In genomic region chr2:76672134-76672745, GRCm38 (mm10) we compare ENCODE assay signal across 8 mouse cellular contexts. TPM values are rescaled to one million over a fixed set of nuclear protein-coding genes. Genes with fewer than 3 reads are reported as not detected.
DNase-seq lines count a peak whose midpoint lies in the region; ATAC-seq and TF ChIP-seq lines count a peak whose summit lies in the region.

No protein-coding gene starts in this region.

- peak overlapping the region; percentile 83 for H3K4me2 ChIP-seq in lung, embryonic 14.5 days
- H3K4me2 ChIP-seq in intestine, postnatal 0 days (replicated peaks; ENCODE audit: low read depth): peak overlapping the region; percentile 76

- 0 out of 2 replicates have a peak, but pooled peaks cover 9% of the 10 kb centered on the region for H3K36me3 ChIP-seq in lung, embryonic 14.5 days (ENCODE audit: insufficient read depth)
- peaks cover 7% of the 10 kb centered on the region for H3K36me3 ChIP-seq in embryonic facial prominence, embryonic 10.5 days (replicated peaks)
- H3K36me3 ChIP-seq in intestine, postnatal 0 days (ENCODE audit: control insufficient read depth, insufficient read depth): peaks cover 4% of the 10 kb centered on the region; the same call in 1 of the 2 replicates

- peak overlapping the region; percentile 91 for H3K27ac ChIP-seq in lung, embryonic 14.5 days (ENCODE audit: low read depth)
- H3K27ac ChIP-seq in embryonic facial prominence, embryonic 10.5 days (replicated peaks): peak overlapping the region; percentile 87
- peak overlapping the region; percentile 83 for H3K27ac ChIP-seq in intestine, postnatal 0 days (ENCODE audit: low read depth, low read length)

- H3K4me1 ChIP-seq in lung, embryonic 14.5 days (ENCODE audit: insufficient read depth): no peaks in the 10 kb centered on the region
- H3K4me1 ChIP-seq in embryonic facial prominence, embryonic 10.5 days: peaks cover 38% of the 10 kb centered on the region
- 0 out of 2 replicates have a peak, but pooled peaks cover 3% of the 10 kb centered on the region for H3K4me1 ChIP-seq in intestine, postnatal 0 days (replicated peaks; ENCODE audit: control insufficient read depth, insufficient read depth, low read length)

- WGBS in lung, embryonic 14.5 days: 7% methylated on average over 9 of the region's 9 CpGs
- 46% methylated on average over 9 of the region's 9 CpGs for WGBS in embryonic facial prominence, embryonic 10.5 days
- 8% methylated on average over 9 of the region's 9 CpGs for WGBS in intestine, postnatal 0 days

- H3K9me3 ChIP-seq in lung, embryonic 14.5 days (ENCODE audit: low read depth, low read length): no peaks in the 10 kb centered on the region
- H3K9me3 ChIP-seq in embryonic facial prominence, embryonic 10.5 days: no peaks in the 10 kb centered on the region
- H3K9me3 ChIP-seq in intestine, postnatal 0 days (ENCODE audit: control insufficient read depth): no peaks in the 10 kb centered on the region

- peak overlapping the region; percentile 79 for H3K9ac ChIP-seq in lung, embryonic 14.5 days
- peak overlapping the region; percentile 68 for H3K9ac ChIP-seq in intestine, postnatal 0 days (ENCODE audit: low read depth, low read length)

- no peak for TF ChIP-seq CTCF in lung, embryonic 14.5 days (IDR thresholded peaks at IDR 0.05; ENCODE audit: low read depth)
- no peak for TF ChIP-seq CTCF in intestine, postnatal 0 days (IDR thresholded peaks at IDR 0.05; ENCODE audit: low read depth)

- DNase-seq in lung, embryonic 14.5 days: peak; percentile 57
- no peak for DNase-seq in lung, adult 18-20 months
- no peak for DNase-seq in embryonic facial prominence, embryonic 10.5 days (ENCODE audit: low spot score)
- peak; percentile 16 for DNase-seq in retina, postnatal 1 day
- DNase-seq in right cerebral cortex, postnatal 14 days: no peak
- DNase-seq in adrenal gland, postnatal 4 days (ENCODE audit: low spot score in 2 of 2): no peak

- H3K4me3 ChIP-seq in lung, embryonic 14.5 days (ENCODE audit: low read depth, low read length): peak overlapping the region; percentile 57
- H3K4me3 ChIP-seq in embryonic facial prominence, embryonic 10.5 days: peak overlapping the region; percentile 61
- peak overlapping the region; percentile 54 for H3K4me3 ChIP-seq in intestine, postnatal 0 days (ENCODE audit: low read depth, low read length)

- H3K27me3 ChIP-seq in lung, embryonic 14.5 days (ENCODE audit: insufficient read depth, low read length): no peaks in the 10 kb centered on the region
- no peaks in the 10 kb centered on the region for H3K27me3 ChIP-seq in embryonic facial prominence, embryonic 10.5 days (replicated peaks; ENCODE audit: low read depth, poor library complexity, severe bottlenecking)
- H3K27me3 ChIP-seq in intestine, postnatal 0 days (replicated peaks; ENCODE audit: control insufficient read depth, insufficient read depth, low read length): no peaks in the 10 kb centered on the region

- ATAC-seq in lung, embryonic 14.5 days (ENCODE audit: insufficient read depth): no peak
- ATAC-seq in intestine, postnatal 0 days: no peak
- no peak for ATAC-seq in monocyte, adult 5-6 weeks (replicated peaks; ENCODE audit: insufficient number of reproducible peaks, low FRiP score, low TSS enrichment, poor library complexity, severe bottlenecking)

RNA-seq across cellular contexts. Expression of gene Fkbp7, which starts 0.7 kb away (rescaled TPM):
- polyA plus RNA-seq in lung, embryonic 14.5 days (2014; fragmentation: Nextera tagmentation; extraction: Ambion mirVana): 69.0 and 72.8 TPM in 2 replicates
- 18.9 and 24.6 TPM in 2 replicates for polyA plus RNA-seq in embryonic facial prominence, embryonic 10.5 days (2016; fragmentation: Nextera tagmentation; extraction: Ambion mirVana)
- polyA plus RNA-seq in intestine, postnatal 0 days (2015; fragmentation: Nextera tagmentation; extraction: Ambion mirVana): 30.0 and 30.8 TPM in 2 replicates
- 10 to 100 TPM; 38.5 to 43.3 TPM for total RNA-seq in adrenal gland, postnatal 4 days (2021)
- 10.6 to 24.4 TPM (median 19.6 TPM) in 3 replicates for total RNA-seq in monocyte, adult 5-6 weeks (2017)

RNA-seq across cellular contexts. Expression of gene Plekha3, which starts 2.8 kb away (rescaled TPM):
- polyA plus RNA-seq in lung, embryonic 14.5 days (2014; fragmentation: Nextera tagmentation; extraction: Ambion mirVana): 13.8 and 14.1 TPM in 2 replicates
- polyA plus RNA-seq in embryonic facial prominence, embryonic 10.5 days (2016; fragmentation: Nextera tagmentation; extraction: Ambion mirVana): 12.0 TPM in 2 replicates
- 8.3 and 8.5 TPM in 2 replicates for polyA plus RNA-seq in intestine, postnatal 0 days (2015; fragmentation: Nextera tagmentation; extraction: Ambion mirVana)
- total RNA-seq in adrenal gland, postnatal 4 days (2021): 10 to 100 TPM; 35.9 to 37.7 TPM
- total RNA-seq in monocyte, adult 5-6 weeks (2017): 16.1 to 36.4 TPM (median 22.6 TPM) in 3 replicates

RNA-seq across cellular contexts. Expression of gene Pjvk, which starts 24.0 kb away (rescaled TPM):
- polyA plus RNA-seq in lung, embryonic 14.5 days (2014; fragmentation: Nextera tagmentation; extraction: Ambion mirVana): 0.78 and 0.88 TPM in 2 replicates
- polyA plus RNA-seq in embryonic facial prominence, embryonic 10.5 days (2016; fragmentation: Nextera tagmentation; extraction: Ambion mirVana): 0.36 and 0.56 TPM in 2 replicates
- 0.12 and 0.31 TPM in 2 replicates for polyA plus RNA-seq in intestine, postnatal 0 days (2015; fragmentation: Nextera tagmentation; extraction: Ambion mirVana)
- 1 to 10 TPM in 1 of 2 experiments, under 1 TPM in 1; 0.64 to 1.7 TPM for total RNA-seq in adrenal gland, postnatal 4 days (2021)
- not detected in 3 replicates for total RNA-seq in monocyte, adult 5-6 weeks (2017)

RNA-seq across cellular contexts. Expression of gene Prkra, which starts 24.4 kb away (rescaled TPM):
- 77.3 and 79.4 TPM in 2 replicates for polyA plus RNA-seq in lung, embryonic 14.5 days (2014; fragmentation: Nextera tagmentation; extraction: Ambion mirVana)
- 84.4 and 85.0 TPM in 2 replicates for polyA plus RNA-seq in embryonic facial prominence, embryonic 10.5 days (2016; fragmentation: Nextera tagmentation; extraction: Ambion mirVana)
- 20.0 and 20.3 TPM in 2 replicates for polyA plus RNA-seq in intestine, postnatal 0 days (2015; fragmentation: Nextera tagmentation; extraction: Ambion mirVana)
- 10 to 100 TPM; 41.3 to 43.8 TPM for total RNA-seq in adrenal gland, postnatal 4 days (2021)
- total RNA-seq in monocyte, adult 5-6 weeks (2017): 7.7 to 16.5 TPM (median 9.2 TPM) in 3 replicates

Comparison
In these comparisons a context has a peak if more than half of its experiments do, and no peak if none do; other contexts are left out.
1. DNase-seq: peak in lung, embryonic 14.5 days (single experiment) and retina, postnatal 1 day (single experiment); none in lung, adult 18-20 months (0 of 2), embryonic facial prominence, embryonic 10.5 days (single experiment), right cerebral cortex, postnatal 14 days (single experiment) and adrenal gland, postnatal 4 days (0 of 2).
2. Peak in every context shown above with its lines, with median percentiles within 50 percentile points of each other: H3K27ac ChIP-seq and H3K4me3 ChIP-seq.